Mouse (Mus musculus): Measurements from ENCODE around the gene Taar8b. TPM values are rescaled to one million over a fixed set of nuclear protein-coding genes. Genes with fewer than 3 reads are reported as not detected.
A peak's percentile ranks its signal among the peaks of the same experiment; 100 is the strongest.
"Not testable (repeated sequence)": the region's sequence is repeated elsewhere in the genome, so short reads cannot be mapped to it uniquely, and the experiment has no call there.

Gene Taar8b
- total RNA-seq, 2 experiments from 2014 or later: not detected

DNA sequence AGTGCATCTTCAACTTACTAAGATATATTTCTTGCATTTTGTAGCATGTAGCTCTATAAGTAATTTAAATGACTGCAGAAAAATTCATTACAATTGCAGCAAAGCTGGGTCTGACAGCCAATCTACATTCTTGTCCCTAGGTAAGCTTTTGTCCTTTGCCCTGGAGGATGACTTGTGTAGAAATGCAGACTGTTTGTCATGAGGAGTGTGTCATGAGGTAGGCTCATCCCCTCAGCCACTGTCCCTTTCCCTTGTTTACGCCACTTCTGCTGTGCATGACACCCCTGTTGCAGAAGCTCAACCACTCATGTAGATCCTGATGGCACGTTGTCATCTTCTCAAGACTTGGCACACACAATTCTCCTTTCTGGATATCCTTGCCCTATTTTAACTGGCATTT, 4.9 kb downstream of the Taar8b start:
- intact Hi-C loops (cut with DNase I): no loop called here
- DNase-seq: no peak
- no peak overlapping the region for H3K4me3 ChIP-seq
- no peak for TF ChIP-seq CTCF (IDR thresholded peaks at IDR 0.05)
- no peak overlapping the region for H3K27ac ChIP-seq

DNA sequence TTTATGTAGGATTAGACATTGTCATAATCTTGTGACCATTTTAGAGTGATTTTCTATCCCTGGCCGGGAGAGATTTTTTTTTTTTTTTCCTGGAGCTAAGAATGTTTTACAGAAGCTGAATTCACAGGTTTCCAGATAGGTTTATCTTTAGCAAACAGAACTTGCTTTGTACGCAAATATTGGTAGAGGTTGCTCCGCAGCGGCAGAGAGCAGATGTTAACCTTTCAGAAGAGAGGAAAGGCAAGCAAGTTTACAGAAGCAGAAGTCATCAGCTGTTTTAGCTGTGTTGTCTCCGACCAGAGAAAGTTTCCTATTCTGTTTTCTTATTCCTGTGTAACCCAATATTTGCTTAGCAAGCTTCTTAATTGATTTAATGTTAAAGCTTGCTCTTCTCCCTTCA, 5.5 kb downstream of the Taar8b start:
- no peak for DNase-seq
- intact Hi-C loops (cut with DNase I): no loop called here
- TF ChIP-seq CTCF (IDR thresholded peaks at IDR 0.05): no peak
- H3K4me3 ChIP-seq: no peak overlapping the region
- H3K27ac ChIP-seq: no peak overlapping the region

DNA sequence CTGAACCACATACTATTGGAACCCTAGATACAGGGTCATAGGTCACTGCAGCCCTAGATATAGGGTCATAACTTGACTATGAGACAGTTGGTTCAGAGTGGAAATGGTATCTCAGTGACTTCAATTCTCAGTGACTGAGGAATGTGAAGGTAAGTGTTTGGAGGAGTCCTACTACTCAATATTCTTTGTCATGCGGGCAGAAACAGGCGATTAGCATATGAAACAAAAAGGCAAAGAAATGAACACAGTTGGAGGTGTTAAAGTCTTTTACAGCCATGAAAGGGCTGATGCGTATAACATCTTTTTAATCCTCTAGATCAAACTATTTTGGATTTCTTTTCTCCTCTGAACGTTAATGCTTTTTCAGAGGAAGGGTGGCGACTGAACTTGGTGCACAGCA, 6.2 kb downstream of the Taar8b start:
- Histone ChIP-seq H3K27ac (no peak overlapping the region), H3K4me3 (no peak overlapping the region)
- intact Hi-C loops (cut with DNase I): no loop called here
- no peak for DNase-seq
- TF ChIP-seq CTCF (IDR thresholded peaks at IDR 0.05): no peak

DNA sequence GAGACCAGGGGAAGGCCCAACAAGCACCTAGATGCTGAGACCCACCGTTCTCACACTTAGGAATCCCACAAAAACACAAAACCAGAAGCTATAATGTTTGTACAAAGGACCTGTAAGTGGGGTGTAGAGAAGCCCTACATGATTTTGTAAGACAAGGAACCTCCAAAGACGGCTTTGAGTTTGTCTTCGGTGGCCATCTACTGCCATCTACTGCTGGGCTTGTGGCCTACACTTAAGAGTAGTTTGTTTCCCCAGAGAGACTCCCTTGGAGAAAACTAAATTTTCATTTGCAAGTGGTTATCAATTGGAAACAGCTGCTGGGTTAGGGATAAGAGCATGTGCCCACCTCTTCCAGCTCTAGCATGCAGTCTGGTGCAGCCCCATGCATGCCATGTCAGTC, 11.9 kb downstream of the Taar8b start:
- intact Hi-C loops (cut with DNase I): loop anchor here (2.0 kb wide), 1 partner anchor 265 kb away; no protein-coding TSS in a partner anchor
- no peak overlapping the region for H3K27ac ChIP-seq
- peak; percentile 27 for DNase-seq
- no peak overlapping the region for H3K4me3 ChIP-seq
- TF ChIP-seq CTCF (IDR thresholded peaks at IDR 0.05): peak; percentile 61

DNA sequence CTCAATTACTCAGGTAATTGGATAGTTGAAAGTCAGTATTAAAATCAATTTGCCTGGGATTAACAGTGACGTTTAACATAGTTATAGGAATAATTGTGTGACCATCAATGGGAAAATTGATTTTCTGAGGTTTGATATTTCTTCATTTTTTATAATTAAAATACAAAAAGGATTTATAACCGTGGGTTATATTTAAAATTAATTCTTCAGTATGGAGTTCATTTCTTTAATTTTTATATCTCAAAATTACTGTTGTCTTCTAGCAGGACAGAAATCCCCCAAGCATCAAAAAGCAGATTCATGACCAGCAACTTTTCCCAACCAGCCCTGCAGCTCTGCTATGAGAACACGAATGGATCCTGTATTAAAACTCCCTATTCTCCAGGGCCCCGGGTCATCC, 15.9 kb downstream of the Taar8b start, which contains the start of gene Taar8a:
Taar8a (plus strand) TSS at position 301 of the 400 bp plus-strand sequence.
- H3K27ac ChIP-seq; intact Hi-C loops (cut with DNase I); DNase-seq; H3K4me3 ChIP-seq: not testable (repeated sequence)

DNA sequence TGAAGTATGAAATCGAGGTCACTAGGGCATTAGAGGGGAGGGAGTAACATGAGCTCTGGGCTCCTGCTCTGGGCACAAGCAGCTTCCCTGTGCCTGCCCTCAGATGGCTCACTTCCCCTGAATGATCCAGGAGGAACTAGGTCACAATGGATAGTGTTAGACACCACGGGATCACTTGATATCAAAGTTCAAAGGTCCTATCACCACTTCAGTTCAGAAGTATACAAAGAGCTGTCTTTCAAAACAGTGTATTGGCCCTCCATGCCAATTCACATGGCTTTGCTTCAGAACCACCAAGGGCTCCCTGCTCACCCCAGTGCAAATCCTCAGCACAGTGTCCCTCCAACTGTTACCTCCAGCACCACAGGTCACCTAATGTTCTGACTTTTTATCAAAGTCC, 17.3 kb downstream of the Taar8b start:
- DNase-seq; H3K27ac ChIP-seq; H3K4me3 ChIP-seq; intact Hi-C loops (cut with DNase I): not testable (repeated sequence)

DNA sequence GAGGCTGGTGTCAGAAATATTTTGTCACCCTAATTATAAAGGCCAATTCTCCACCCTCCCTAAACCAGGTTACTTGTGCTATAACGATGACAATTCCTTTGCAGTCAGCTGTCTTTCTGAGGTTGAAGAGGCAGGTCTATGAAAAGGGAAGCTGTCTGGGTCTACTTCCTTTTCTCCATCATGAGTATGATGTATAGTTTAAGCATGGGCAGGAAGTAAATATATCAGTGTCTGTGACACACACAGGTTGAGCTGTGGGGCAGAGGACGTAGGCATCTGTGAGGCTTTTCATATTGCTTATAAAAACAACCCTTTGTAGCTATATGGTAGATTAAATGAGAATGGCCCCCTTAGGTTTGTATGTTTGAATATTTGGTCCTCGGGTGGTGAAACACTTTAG, 33.1 kb downstream of the Taar8b start:
- DNase-seq: no peak
- Histone ChIP-seq H3K4me3 (no peak overlapping the region), H3K27ac (no peak overlapping the region)
- TF ChIP-seq CTCF (IDR thresholded peaks at IDR 0.05): no peak
- intact Hi-C loops (cut with DNase I): no loop called here

DNA sequence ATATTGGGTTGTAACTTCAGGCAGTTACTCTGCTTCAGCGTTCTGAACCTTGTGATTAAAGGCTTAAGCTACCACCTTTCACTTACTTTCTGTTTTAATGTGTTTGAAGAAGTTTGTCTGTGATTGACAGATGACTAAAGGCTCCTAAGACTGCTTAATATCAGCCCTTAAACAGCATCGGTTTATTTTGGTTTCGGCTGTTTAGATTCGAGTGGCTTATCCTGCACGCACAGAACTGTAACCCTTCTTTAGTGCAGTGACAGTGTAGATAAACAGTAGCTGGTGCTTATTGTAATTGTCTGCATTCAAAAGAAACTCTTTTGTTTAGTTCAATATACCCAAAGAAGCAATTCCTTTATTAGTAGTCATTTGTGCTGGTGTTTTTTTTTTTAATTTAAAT, 40.1 kb downstream of the Taar8b start:
- intact Hi-C loops (cut with DNase I): no loop called here
- TF ChIP-seq CTCF (IDR thresholded peaks at IDR 0.05): no peak
- H3K27ac ChIP-seq: no peak overlapping the region
- no peak overlapping the region for H3K4me3 ChIP-seq
- DNase-seq: no peak

DNA sequence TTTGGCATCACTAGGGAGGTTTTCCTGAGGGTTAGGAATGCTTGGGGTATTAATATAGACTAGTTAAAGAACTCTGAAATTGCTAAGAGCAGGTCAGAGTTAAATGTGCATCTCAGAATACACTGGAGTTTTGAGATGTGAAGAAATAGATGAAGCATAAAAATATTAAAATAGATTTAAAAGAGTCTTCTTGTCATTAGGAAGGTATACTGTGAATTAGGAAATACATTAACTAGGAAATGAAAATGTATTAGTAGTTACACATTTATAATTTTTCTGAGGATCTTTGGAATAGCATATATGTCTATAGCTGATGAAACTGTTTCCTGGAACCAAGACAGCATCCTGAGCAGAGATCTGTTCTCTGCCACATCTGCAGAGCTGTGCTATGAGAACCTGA, 42.9 kb downstream of the Taar8b start, which contains the start of gene Taar7f:
Taar7f (plus strand) TSS at position 301 of the 400 bp plus-strand sequence.
- Histone ChIP-seq H3K27ac (no peak within 1 kb of the TSS), H3K4me3 (no peak within 1 kb of the TSS)
- TF ChIP-seq CTCF (IDR thresholded peaks at IDR 0.05): no peak
- no peak for DNase-seq
- intact Hi-C loops (cut with DNase I): no loop called here

Other genes with a start within 250 kb of the Taar8b start
- not detected for gene Vnn3, start 240.8 kb downstream of the Taar8b start, total RNA-seq (2021)
- under 1 TPM; 0.17 to 0.23 TPM for gene Vnn1, start 197.6 kb downstream of the Taar8b start, total RNA-seq (2021)
- gene Taar1, start 171.9 kb downstream of the Taar8b start, total RNA-seq (2021): not detected
- gene Taar2, start 153.7 kb downstream of the Taar8b start, total RNA-seq (2021): not detected
- gene Taar3, start 142.7 kb downstream of the Taar8b start, total RNA-seq (2021): not detected
- gene Taar4, start 131.8 kb downstream of the Taar8b start, total RNA-seq (2021): not detected
- gene Taar5, start 121.6 kb downstream of the Taar8b start, total RNA-seq (2021): not detected
- not detected for gene Taar6, start 106.6 kb downstream of the Taar8b start, total RNA-seq (2021)
- gene Taar7a, start 98.8 kb downstream of the Taar8b start, total RNA-seq (2021): not detected
- not detected for gene Taar7b, start 92.4 kb downstream of the Taar8b start, total RNA-seq (2021)
- not detected for gene Taar7d, start 65.1 kb downstream of the Taar8b start, total RNA-seq (2021)
- gene Taar7e, start 54.7 kb downstream of the Taar8b start, total RNA-seq (2021): not detected
- not detected for gene Taar7f, start 42.8 kb downstream of the Taar8b start, total RNA-seq (2021)
- not detected for gene Taar8a, start 15.8 kb downstream of the Taar8b start, total RNA-seq (2021)
- not detected for gene Taar8c, start 9.6 kb upstream of the Taar8b start, total RNA-seq (2021)
- gene Taar9, start 17.2 kb upstream of the Taar8b start, total RNA-seq (2021): not detected
- gene Stx7, start 57.0 kb upstream of the Taar8b start, total RNA-seq (2021): 10 to 100 TPM; 21.7 to 26.1 TPM
- under 1 TPM; 0.28 to 0.94 TPM for gene Moxd1, start 131.2 kb upstream of the Taar8b start, total RNA-seq (2021)

Data from gastrocnemius, adult 2 months (tissue).